Mouse (Mus musculus): ENCODE data around the gene Tmem217. TPM values are rescaled to one million over a fixed set of nuclear protein-coding genes. Genes with fewer than 3 reads are reported as not detected.

Tmem217 gene
- polyA plus RNA-seq, 1 experiment from 2014 or later, result 1.2 TPM

DNA sequence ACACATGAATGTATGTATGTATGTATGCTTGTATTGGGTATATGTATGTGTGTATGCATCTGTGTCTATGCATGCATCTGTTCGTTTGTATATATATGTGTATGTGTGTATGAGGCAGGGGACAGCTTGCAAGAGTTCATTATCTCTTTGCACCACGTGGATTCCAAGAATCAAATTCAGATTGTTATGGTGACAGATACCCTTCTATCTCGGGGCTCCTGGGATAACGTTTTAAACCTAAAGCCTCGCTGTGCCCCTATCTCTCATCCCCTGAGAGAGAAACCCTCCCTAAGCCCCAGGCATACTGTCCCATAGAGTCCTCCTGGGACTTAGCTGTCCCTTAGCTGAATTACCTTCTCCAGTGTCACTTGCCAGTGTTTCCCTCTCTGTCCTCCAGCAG is 31.4 kb upstream of the Tmem217 start:
- WGBS, result 87% methylated on average over 5 of the region's 5 CpGs
- ATAC-seq (ENCODE audit: low FRiP score), result no peak

DNA sequence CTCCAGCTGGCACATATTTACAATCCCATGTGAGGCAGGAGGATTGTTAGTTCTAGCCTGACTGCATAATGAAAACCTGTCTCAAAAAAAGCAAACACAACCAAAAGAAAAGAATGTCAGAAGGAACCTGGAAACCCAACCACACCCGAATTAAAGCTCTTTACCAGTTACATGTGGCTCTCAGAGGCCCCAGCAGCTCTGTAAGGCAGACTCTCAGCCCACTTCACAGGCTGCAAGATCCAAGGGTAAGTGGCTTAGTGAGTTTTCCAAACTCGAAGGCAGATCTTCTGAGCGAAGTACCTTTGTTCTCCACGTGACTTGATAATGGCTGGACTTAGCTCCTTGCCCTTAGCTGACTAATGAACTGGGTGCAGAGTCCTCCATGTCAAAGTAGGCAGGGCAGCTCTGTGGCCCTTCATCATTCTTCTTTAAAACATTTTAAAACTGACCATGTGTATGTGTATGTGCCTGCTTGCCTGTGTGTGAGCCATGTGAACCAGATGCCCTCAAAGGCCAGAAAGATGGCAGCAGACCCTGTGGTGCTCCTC is 27.5 kb upstream of the Tmem217 start:
- no peak for ATAC-seq (ENCODE audit: low FRiP score)

More for the DNA sequence above, 31.4 kb upstream of the Tmem217 start:
- H3K4me1 ChIP-seq, result peaks cover 1% of the 10 kb centered on the region; the same call in 1 of the 2 replicates
- H3K27ac ChIP-seq (replicated peaks), result no peak overlapping the region
- no peak overlapping the region for H3K4me2 ChIP-seq
- H3K9ac ChIP-seq (replicated peaks), result no peak overlapping the region
- H3K9me3 ChIP-seq (replicated peaks), result no peaks in the 10 kb centered on the region
- H3K4me3 ChIP-seq (replicated peaks), result no peak overlapping the region
- H3K27me3 ChIP-seq (replicated peaks), result no peaks in the 10 kb centered on the region
- peaks cover 22% of the 10 kb centered on the region for H3K36me3 ChIP-seq

GRCm38 (mm10) chr17:29569831-29570230 is 17.6 kb upstream of the Tmem217 start:
- Histone ChIP-seq H3K9me3 (replicated peaks) (no peaks in the 10 kb centered on the region), H3K4me2 (no peak overlapping the region), H3K27ac (replicated peaks) (no peak overlapping the region), H3K4me1 (peaks cover 18% of the 10 kb centered on the region; the same call in 1 of the 2 replicates), H3K9ac (replicated peaks) (no peak overlapping the region), H3K36me3 (peaks cover 62% of the 10 kb centered on the region), H3K27me3 (replicated peaks) (no peaks in the 10 kb centered on the region), H3K4me3 (replicated peaks) (no peak overlapping the region)
- ATAC-seq (ENCODE audit: low FRiP score), result no peak
- 81% methylated on average over 6 of the region's 6 CpGs for WGBS

More for the DNA sequence above, 27.5 kb upstream of the Tmem217 start:
- 92% methylated on average over 4 of the region's 4 CpGs for WGBS
- Histone ChIP-seq H3K9ac (replicated peaks) (no peak overlapping the region), H3K4me2 (no peak overlapping the region), H3K4me1 (no peaks in the 10 kb centered on the region), H3K27me3 (replicated peaks) (no peaks in the 10 kb centered on the region), H3K36me3 (peaks cover 56% of the 10 kb centered on the region), H3K27ac (replicated peaks) (no peak overlapping the region), H3K9me3 (replicated peaks) (no peaks in the 10 kb centered on the region), H3K4me3 (replicated peaks) (no peak overlapping the region)

GRCm38 (mm10) chr17:29568435-29568834 is 16.2 kb upstream of the Tmem217 start:
- H3K4me3 ChIP-seq (replicated peaks), result no peak overlapping the region
- no peak overlapping the region for H3K4me2 ChIP-seq
- no peak for ATAC-seq (ENCODE audit: low FRiP score)
- H3K4me1 ChIP-seq, result peaks cover 18% of the 10 kb centered on the region; the same call in 1 of the 2 replicates
- no peaks in the 10 kb centered on the region for H3K27me3 ChIP-seq (replicated peaks)
- no peaks in the 10 kb centered on the region for H3K9me3 ChIP-seq (replicated peaks)
- no peak overlapping the region for H3K27ac ChIP-seq (replicated peaks)
- WGBS, result 89% methylated on average over 15 of the region's 15 CpGs
- peaks cover 52% of the 10 kb centered on the region for H3K36me3 ChIP-seq
- H3K9ac ChIP-seq (replicated peaks), result no peak overlapping the region

- Histone ChIP-seq H3K4me2 (no peak overlapping the region), H3K36me3 (peaks cover 22% of the 10 kb centered on the region), H3K9me3 (replicated peaks) (no peaks in the 10 kb centered on the region), H3K27me3 (replicated peaks) (no peaks in the 10 kb centered on the region), H3K27ac (replicated peaks) (peak overlapping the region; percentile 41; the same call in 1 of the 2 replicates), H3K4me1 (peaks cover 18% of the 10 kb centered on the region; the same call in 1 of the 2 replicates), H3K9ac (replicated peaks) (no peak overlapping the region), H3K4me3 (replicated peaks) (no peak overlapping the region)
- WGBS, result 98% methylated on average over 5 of the region's 5 CpGs
- ATAC-seq (ENCODE audit: low FRiP score), result no peak
Measured at GRCm38 (mm10) chr17:29565521-29565920, 13.3 kb upstream of the Tmem217 start.

DNA sequence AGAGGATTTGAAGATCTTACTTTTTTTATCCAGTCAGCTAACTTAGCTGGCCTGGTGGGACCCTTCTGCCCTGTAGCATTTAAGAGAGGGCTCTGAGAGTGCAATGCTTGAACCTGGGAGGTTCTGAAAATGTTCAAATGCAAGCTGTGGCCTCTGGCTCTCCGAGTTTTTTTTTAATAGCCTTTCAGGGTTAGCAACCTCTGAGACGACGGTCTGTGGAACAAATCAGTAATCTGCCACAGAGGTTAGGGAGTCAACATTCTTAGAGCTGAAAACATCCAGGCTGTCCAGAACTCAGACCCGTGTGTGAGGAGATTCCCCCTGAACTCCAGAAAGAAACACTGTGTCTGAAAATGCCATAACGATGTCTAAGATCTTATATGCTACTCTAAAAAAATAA is 6.3 kb upstream of the Tmem217 start:
- no peaks in the 10 kb centered on the region for H3K4me1 ChIP-seq
- peaks cover 8% of the 10 kb centered on the region for H3K36me3 ChIP-seq
- H3K27me3 ChIP-seq (replicated peaks), result no peaks in the 10 kb centered on the region
- WGBS, result 87% methylated on average over 5 of the region's 5 CpGs
- ATAC-seq (ENCODE audit: low FRiP score), result no peak
- H3K27ac ChIP-seq (replicated peaks), result no peak overlapping the region
- H3K4me2 ChIP-seq, result no peak overlapping the region
- no peak overlapping the region for H3K9ac ChIP-seq (replicated peaks)
- no peaks in the 10 kb centered on the region for H3K9me3 ChIP-seq (replicated peaks)
- no peak overlapping the region for H3K4me3 ChIP-seq (replicated peaks)

DNA sequence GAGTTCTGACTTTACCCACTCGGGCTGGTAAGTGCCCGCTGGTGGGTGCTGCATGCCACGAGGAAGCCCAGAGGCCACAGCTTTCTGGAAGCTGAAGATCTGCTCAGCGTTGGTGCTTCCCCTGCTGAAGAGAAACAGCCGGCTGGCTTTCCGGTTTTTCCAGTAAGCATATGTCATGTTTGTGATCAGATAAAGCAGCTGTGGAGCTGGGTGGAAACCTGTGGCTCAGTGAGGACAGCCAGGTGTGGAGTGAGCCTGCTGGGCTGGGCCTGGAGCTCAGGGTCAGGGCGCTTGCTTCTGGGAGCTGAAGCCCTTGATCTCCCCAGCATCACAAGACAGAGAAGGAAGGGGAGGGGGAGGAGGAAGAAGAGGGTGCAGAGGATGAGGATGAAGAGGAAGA is 4.7 kb upstream of the Tmem217 start:
- Histone ChIP-seq H3K4me1 (peaks cover 3% of the 10 kb centered on the region; the same call in 1 of the 2 replicates), H3K27me3 (replicated peaks) (no peaks in the 10 kb centered on the region), H3K36me3 (peaks cover 8% of the 10 kb centered on the region), H3K4me3 (replicated peaks) (no peak overlapping the region), H3K27ac (replicated peaks) (no peak overlapping the region), H3K4me2 (no peak overlapping the region), H3K9me3 (replicated peaks) (no peaks in the 10 kb centered on the region), H3K9ac (replicated peaks) (no peak overlapping the region)
- ATAC-seq (ENCODE audit: low FRiP score), result no peak
- WGBS, result 87% methylated on average over 7 of the region's 7 CpGs

GRCm38 (mm10) chr17:29556456-29556855 is 4.3 kb upstream of the Tmem217 start:
- Histone ChIP-seq H3K27me3 (replicated peaks) (no peaks in the 10 kb centered on the region), H3K27ac (replicated peaks) (no peak overlapping the region), H3K4me1 (peaks cover 7% of the 10 kb centered on the region; the same call in 1 of the 2 replicates), H3K9me3 (replicated peaks) (no peaks in the 10 kb centered on the region), H3K4me3 (replicated peaks) (no peak overlapping the region), H3K36me3 (peaks cover 8% of the 10 kb centered on the region), H3K9ac (replicated peaks) (no peak overlapping the region), H3K4me2 (no peak overlapping the region)
- ATAC-seq (ENCODE audit: low FRiP score), result no peak
- WGBS, result 93% methylated on average over 10 of the region's 10 CpGs

GRCm38 (mm10) chr17:29554176-29554575 is 2.0 kb upstream of the Tmem217 start:
- H3K4me2 ChIP-seq, result no peak overlapping the region

DNA sequence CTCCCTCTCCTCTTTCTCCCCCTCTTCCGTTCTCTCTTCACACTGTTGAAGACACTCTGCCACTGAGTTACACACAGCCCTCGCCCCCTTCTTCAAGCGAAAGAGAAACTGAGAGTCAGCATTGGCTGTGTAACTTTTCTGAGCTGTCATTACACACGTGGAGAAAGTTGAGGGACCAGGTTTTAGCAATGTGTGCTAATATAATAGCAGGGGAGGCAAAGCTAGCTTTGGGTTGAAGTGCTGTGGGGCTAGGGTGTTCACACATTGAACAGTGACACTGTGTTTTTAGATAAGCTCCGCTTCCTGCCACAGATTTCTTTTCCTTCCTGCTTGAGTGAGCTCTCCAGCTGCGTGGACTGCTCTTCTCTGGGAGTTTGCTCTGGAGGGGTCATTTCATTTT is 1.2 kb downstream of the Tmem217 start:
- Histone ChIP-seq H3K4me3 (replicated peaks) (peak overlapping the region; percentile 75; the same call in 1 of the 2 replicates), H3K9ac (replicated peaks) (no peak overlapping the region), H3K27me3 (replicated peaks) (no peaks in the 10 kb centered on the region), H3K9me3 (replicated peaks) (no peaks in the 10 kb centered on the region), H3K4me1 (peaks cover 26% of the 10 kb centered on the region), H3K4me2 (peak overlapping the region; percentile 94), H3K36me3 (no peaks in the 10 kb centered on the region), H3K27ac (replicated peaks) (no peak overlapping the region)
- no peak for ATAC-seq (ENCODE audit: low FRiP score)
- 68% methylated on average over 6 of the region's 6 CpGs for WGBS

More at GRCm38 (mm10) chr17:29554176-29554575, 2.0 kb upstream of the Tmem217 start:
- Histone ChIP-seq H3K9me3 (replicated peaks) (no peaks in the 10 kb centered on the region), H3K9ac (replicated peaks) (no peak overlapping the region), H3K27ac (replicated peaks) (no peak overlapping the region), H3K36me3 (peaks cover 6% of the 10 kb centered on the region), H3K27me3 (replicated peaks) (no peaks in the 10 kb centered on the region), H3K4me1 (peaks cover 26% of the 10 kb centered on the region), H3K4me3 (replicated peaks) (no peak overlapping the region)
- no peak for ATAC-seq (ENCODE audit: low FRiP score)

- 0% methylated on average over 38 of the region's 44 CpGs for WGBS
- H3K27ac ChIP-seq (replicated peaks), result peak within 1 kb of the TSS; percentile 63; the same call in 1 of the 2 replicates
- H3K9me3 ChIP-seq (replicated peaks), result no peaks in the 10 kb centered on the region
- H3K36me3 ChIP-seq, result no peaks in the 10 kb centered on the region
- peak; percentile 98 for ATAC-seq (ENCODE audit: low FRiP score)
- peaks cover 26% of the 10 kb centered on the region for H3K4me1 ChIP-seq
- peak within 1 kb of the TSS; percentile 94 for H3K4me2 ChIP-seq
- H3K9ac ChIP-seq (replicated peaks), result peak within 1 kb of the TSS; percentile 98
- no peaks in the 10 kb centered on the region for H3K27me3 ChIP-seq (replicated peaks)
- peak within 1 kb of the TSS; percentile 75 for H3K4me3 ChIP-seq (replicated peaks)
Measured at GRCm38 (mm10) chr17:29549543-29550428, 2.4 kb downstream of the Tmem217 start, which contains the start of the genes Gm17657 and Tbc1d22b. Gm17657 (minus strand) TSS chr17:29549638. Tbc1d22b (plus strand) TSS chr17:29549785.
